Mouse (Mus musculus) thymus, postnatal 10 days (tissue): Measurements from ENCODE around the gene Tmem198b.

Experiments
- DNase-seq, 2 experiments: peaks; one replicate each; pipeline ENCODE4 v3.0.0; 2021; ENCODE audit warnings: low spot score in 2 of 2

The Tmem198b gene

DNA sequence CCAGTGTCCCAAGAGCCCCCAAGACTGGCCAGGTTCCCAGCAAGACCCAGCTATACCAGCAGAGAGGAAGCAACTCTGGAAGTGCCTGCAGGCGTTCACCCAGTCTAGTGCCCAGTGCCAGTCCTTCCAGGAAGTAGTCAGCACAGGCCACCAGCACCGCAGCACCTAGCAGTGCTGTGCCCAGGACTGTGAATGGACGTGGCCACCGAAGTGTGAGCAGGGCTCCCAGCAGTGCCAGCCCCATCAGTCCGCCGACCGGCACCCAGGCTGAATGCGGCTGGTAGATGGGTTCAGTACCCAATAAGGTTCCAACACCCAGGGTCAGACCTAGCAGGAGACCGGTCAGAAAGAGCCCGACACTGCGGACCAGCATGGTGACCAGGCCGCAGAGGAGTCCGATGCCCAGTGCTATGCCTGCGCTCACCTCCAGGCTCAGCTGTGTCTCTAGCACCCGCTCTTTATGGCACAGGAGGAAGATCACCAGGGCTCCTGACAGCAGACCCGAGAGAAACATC, 2.1 kb downstream of the Tmem198b start:
- DNase-seq, result no peak

DNA sequence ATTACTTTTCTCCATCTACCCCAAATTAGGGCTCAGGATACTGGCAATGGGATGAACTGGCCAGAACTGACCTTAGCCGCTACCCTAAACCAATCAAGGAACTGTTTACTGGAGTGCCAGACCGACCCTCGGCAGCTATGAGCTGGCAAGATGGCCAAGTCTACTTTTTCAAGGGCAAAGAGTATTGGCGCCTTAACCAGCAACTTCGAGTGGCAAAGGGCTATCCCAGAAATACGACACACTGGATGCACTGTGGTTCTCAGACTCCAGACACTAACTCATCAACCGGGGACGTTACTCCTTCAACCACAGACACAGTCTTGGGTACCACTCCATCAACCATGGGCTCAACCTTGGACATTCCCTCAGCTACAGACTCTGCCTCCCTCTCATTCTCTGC, 5.5 kb downstream of the Tmem198b start:
- DNase-seq, result no peak

DNA sequence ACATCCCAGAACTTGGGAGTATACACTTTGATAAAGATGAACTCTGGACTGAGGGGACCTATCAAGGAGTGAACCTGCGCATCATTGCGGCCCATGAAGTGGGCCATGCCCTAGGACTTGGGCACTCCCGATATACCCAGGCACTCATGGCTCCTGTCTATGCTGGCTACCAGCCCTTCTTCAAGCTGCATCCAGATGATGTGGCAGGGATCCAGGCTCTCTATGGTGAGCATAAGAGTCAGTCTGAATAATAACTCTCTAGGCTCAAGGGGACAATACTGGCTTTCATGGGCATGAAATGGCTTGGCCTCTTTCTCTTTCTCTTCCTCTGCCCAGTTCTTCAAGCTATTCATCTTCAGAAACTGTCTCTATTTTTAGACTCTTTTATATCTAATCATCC, 8.6 kb downstream of the Tmem198b start:
- DNase-seq, result no peak

DNA sequence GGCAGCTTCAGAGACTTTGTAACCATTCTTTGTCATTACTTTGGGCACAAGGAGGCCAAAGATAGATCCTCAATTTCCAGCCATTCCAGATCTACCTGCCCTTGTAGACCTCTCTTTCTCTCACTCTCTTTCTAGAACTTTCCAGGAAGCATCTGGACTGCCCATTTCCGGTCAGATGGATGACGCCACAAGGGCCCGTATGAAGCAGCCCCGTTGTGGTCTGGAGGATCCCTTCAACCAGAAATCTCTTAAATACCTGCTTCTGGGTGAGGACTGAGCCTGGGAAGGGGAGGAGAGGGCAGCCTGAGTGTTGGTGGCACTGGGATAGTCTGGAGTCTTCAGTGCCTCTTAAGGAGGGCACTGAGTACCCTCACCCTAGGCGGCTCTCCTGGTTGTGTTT, 9.8 kb downstream of the Tmem198b start:
- DNase-seq, result no peak

DNA sequence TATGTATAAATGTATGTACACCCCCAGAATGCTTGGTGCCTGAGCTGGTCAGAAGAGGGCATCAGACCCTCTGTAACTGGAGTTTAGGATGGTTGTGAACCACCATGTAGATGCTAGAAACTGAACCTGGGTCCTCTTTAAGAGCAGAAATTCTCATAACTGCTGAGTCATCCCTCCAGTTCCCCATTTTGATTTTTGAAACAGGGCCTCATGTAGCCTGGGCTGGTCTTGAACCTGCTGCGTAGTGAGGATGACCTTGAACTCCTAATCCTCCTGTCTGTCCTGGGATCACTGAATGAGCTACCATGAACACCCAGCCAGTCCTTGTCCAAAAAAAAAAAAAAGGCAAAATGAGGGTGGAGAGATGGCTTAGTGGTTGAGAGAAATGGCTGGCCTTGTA, 10.9 kb downstream of the Tmem198b start:
- DNase-seq, result no peak

DNA sequence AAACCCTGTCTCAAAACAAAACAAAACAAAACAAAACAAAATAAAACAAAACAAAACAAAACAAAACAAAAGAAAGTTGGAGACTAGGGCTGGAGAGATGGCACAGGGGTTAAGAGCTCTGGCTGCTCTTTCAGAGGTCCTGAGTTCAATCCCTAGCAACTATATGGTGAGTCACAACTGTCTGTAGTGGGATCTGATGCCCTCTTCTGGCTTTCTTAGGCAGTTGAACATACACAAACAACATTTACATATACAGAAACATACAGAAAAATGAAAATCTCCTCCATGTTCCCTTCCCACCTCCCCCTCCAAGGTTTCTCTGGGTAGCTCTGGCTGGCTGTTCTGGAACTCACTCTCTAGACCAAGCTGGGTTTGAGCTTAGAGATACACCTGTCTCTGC, 12.1 kb downstream of the Tmem198b start:
- no peak for DNase-seq

DNA sequence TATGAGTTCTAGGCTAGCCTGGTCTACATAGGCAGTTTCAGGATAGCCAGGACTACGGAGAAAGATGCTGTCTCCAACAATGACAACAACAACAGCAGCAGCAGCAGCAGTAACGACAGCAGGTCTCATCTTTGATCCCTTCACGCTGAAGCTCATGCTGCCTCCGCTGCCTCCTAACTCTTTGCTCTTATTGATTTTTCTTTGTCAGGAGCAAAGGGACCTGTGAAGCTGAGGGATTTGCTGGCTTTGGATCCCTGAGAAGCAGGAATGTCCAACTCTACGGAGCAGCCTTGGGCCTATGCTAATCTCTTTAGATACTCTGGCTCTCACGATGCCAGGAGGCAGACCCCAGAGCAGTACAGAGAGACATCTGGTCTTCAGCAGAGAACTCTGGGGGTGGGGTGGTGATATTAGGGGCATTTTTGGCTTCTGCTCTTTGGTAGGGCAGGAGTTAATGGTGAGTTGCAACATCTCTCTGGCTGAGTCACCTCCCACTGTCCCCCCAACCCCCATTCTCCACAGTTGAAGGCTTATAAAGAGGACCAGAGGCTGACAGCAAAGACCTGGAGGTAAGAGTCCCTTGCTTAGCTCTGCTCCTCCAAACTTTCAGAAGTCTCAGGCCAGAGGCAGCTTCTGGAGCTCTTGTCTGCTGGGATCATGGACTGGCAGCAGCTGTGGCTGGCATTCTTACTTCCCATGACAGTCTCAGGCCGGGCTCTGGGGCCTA, 13.6 kb downstream of the Tmem198b start, which contains the start of gene Mmp19:
TSS of gene Mmp19 (plus strand) at position 513 of the 727 bp plus-strand sequence.
- DNase-seq, result no peak

DNA sequence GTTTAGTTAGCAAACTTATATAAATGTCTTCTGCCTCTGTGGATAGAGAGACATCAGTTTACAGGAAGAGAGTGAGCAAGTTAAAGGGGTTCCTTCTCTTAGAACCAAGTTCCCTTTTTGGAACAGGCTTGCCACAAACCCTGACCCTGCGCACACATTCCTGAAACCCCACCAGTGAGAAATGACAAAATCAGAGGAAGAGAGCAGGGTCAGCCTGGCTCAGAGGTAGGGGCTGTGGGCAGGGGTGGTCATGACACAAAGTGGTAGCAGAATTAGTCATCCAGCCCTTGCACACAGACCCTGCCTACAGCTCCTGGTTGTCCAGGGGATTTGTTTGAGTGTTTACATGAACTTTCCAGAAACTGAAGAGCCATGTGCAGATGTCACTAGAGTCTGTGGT, 24.0 kb downstream of the Tmem198b start:
- DNase-seq, result no peak

DNA sequence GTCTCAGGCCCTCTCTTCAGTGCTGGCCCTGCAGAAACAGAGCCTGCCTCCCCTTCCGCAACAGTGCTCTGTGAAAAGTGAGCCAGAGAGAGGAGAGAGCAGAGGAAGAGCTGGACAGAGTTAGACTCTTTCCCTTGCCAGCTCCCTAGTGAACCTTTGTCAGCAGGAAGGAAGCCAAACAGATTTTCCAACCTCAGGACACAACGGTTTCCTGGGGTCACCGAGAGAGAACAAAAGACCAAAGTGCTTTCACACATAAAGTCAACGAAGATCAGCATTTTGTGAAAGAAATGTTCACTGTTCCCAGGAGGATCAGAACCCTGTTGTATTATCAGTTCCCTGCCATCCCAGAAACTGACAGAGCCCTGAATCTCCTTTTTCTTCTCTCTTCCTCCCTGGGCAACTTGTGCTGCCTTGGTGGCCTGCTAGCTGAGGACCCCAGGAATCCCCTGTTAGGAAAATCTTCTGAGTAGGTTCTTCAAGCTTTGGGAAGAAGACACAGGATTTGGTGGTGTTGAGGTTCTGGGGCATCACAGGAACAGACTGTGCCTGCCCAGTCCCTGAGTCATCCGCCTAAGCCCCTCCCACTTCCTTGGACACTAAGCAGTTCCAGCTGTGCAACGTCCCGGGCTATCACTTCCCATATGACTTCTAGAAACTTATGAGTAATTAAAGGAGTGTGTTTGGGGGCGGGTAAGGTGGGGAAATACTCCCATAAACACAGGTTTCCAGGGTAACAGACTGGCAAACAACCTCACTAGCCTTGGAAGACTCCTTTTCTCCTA, 25.0 kb downstream of the Tmem198b start:
- no peak for DNase-seq

DNA sequence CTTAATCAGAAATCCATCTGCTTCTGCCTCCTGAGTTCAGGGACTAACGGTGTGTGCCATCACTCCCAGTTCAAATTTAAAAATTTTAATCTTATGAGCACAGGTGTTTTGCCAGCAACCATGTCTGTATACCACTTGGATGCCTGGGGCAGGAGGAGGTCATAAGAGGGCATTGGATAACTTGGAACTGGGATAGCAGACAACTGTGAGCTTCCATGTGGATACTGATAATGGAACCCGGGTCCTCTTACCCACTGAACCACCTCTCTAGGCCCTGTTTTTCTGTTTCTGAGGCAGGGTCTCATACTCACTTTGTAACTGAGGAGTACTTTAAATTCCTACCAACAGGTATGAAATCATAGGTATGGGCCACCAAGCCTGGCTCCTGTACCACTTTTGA, 25.7 kb downstream of the Tmem198b start:
- DNase-seq, result no peak

DNA sequence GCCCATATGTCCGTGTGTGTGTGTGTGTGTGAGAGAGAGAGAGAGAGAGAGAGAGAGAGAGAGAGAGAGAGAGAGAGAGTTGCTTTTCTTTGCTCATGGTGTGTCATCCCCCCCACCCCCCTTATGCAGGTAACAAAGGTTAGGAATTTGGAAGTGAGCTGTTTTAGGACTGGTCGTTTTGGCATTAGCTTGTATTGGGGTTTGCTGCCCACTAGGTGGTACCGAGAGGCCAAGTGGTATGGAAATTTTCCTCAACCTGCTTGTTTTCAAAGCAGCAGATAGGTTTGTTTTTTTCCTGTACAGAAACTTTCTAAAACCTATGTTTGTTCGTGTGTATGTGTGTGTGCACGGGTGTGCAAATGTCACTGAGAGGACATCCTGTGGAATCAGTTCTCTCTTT, 30.5 kb downstream of the Tmem198b start:
- DNase-seq, result no peak

DNA sequence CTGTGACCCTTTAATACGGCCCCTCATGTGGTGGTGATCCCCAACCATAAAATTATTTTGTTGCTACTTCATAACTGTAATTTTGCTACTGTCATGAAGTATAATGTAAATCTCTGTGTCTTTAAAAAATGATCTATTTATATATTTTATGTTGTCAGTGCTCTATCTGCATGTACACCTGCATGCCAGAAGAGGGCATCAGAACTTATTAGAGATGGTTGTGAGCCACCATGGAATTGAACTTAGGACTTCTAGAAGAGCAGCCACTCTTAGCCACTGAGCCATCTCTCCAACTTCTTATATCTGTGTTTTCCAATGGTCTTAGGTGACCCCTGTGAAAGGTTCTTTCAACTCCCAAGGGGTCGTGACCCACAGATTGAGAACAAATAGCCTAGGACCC, 31.3 kb downstream of the Tmem198b start:
- peak in 1 of 2 experiments; percentile 21 for DNase-seq
